Mouse (Mus musculus): Measurements from ENCODE around the gene Samm50.

DNA sequence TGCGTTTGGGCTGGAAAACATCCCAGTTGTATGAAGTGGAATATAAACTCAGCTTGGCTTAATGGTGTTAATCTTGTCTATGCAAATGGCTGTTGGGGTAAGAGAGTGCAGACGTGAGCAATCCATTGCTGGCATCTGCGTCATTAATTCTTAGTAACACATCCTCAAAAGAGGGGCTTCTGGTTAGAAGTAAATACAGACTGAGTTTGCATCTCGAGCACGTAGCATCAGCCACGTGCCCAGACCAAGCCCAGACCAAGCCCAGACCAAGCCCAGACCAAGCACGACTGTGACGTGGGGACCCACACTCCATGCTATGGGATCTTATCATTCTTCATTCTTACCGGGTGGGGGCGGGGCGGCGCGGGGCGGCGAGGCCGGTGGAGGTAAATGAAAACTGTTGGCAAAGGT is 47.0 kb downstream of the Samm50 start:
- TF ChIP-seq POLR2A (IDR thresholded peaks at IDR 0.05; ENCODE audit: borderline replicate concordance, control insufficient read depth, low read depth, low read length) (no peak), CTCF (IDR thresholded peaks at IDR 0.05; ENCODE audit: control insufficient read depth, insufficient read depth, low read length) (no peak)
